Mouse (Mus musculus) liver, embryonic 12.5 days (tissue): ENCODE measurements at regions not wholly inside any gene's neighbourhood (a gene's known extent, or its start where the extent isn't known, plus 50 kb on each side); places are given as distances from the start of the nearest gene placed in this dataset.
A peak's percentile ranks its signal among the peaks of the same experiment; 100 is the strongest.

Experiments
- ATAC-seq: fragments of 200-750 bp; cut with Nextera tagmentation; 2 replicates; pipeline ENCODE4 v1.8.0; 2017; ENCODE audit warnings: moderate number of reproducible peaks, mild to moderate bottlenecking, moderate library complexity
- H3K27ac ChIP-seq: fragments of 300-500 bp; sonication (generic); 2 replicates; pipeline ENCODE4 v1.5.1; 2016; ENCODE audit warnings: mild to moderate bottlenecking
- H3K27me3 ChIP-seq: fragments of 300-500 bp; sonication (generic); replicated peaks from 2 replicates; pipeline ENCODE4 v1.6.1; 2016; ENCODE audit warnings: mild to moderate bottlenecking, moderate library complexity
- H3K36me3 ChIP-seq: fragments of 300-500 bp; sonication (generic); 2 replicates; pipeline ENCODE4 v1.6.1; 2016; ENCODE audit warnings: mild to moderate bottlenecking, moderate library complexity
- H3K4me1 ChIP-seq: fragments of 300-500 bp; sonication (generic); 2 replicates; pipeline ENCODE4 v1.6.1; 2016
- H3K4me2 ChIP-seq: fragments of 300-500 bp; sonication (generic); 2 replicates; pipeline ENCODE4 v1.6.1; 2016; ENCODE audit warnings: mild to moderate bottlenecking, moderate library complexity
- H3K4me3 ChIP-seq: fragments of 300-500 bp; sonication (generic); 2 replicates; pipeline ENCODE4 v1.5.1; 2016; ENCODE audit warnings: mild to moderate bottlenecking, moderate library complexity
- H3K9ac ChIP-seq: fragments of 300-500 bp; sonication (generic); 2 replicates; pipeline ENCODE4 v1.6.1; 2016; ENCODE audit warnings: mild to moderate bottlenecking, moderate library complexity
- H3K9me3 ChIP-seq: fragments of 300-500 bp; sonication (generic); replicated peaks from 2 replicates; pipeline ENCODE4 v1.6.1; 2016; ENCODE audit warnings: mild to moderate bottlenecking, moderate library complexity
- WGBS: fragments of 180-500 bp; shearing (Covaris S2); methylation state at CpG from one replicate; pipeline ENCODE4 v1.1.7; 2016; ENCODE audit not compliant: insufficient replicate concordance; 5-methylcytosine and 5-hydroxymethylcytosine counted together

DNA sequence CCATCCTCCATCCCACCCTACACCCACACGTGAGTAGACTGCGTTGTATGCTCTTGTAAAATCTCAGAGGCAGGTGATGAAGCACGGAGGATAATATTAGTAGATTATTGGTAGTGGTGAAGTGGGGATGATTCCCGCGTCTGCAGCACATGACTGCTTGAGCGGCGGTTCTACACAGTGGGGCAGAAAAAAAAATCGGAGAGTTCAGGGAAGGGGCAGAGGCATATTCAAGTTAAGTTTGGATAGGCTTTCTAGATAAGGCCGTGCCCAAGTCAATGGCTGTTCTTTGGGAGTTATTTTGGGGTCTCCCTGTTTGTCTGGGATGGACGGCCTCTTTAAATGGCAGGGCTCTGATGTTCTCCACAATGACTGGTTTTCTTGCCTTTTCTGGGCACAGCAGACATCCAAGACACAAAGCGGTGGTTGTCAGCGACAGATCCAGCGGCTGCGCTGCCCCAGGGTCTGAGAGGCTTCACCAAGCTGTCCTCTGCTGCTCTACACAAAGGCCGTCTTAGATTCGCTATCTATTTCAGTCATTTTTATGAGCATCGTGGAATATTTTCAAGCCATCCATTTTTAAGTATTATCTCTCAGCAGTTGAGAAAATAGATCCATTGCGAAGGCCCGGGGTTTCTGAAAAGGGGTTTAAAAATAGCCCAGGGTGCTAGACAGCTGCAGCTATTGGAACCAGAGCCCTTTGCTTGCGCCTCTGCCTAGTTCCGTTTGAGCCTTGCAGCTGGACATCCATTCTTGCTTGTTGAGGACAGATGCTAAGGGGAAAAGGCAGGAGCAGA lies 284.6 kb downstream of the Gm49356 start:
- H3K27ac ChIP-seq: no peak overlapping the region
- no peak overlapping the region for H3K4me2 ChIP-seq
- 0 out of 2 replicates have a peak, but pooled peaks cover 8% of the 10 kb centered on the region for H3K4me1 ChIP-seq
- H3K4me3 ChIP-seq: no peak overlapping the region
- no peaks in the 10 kb centered on the region for H3K9me3 ChIP-seq
- ATAC-seq: no peak
- WGBS: 74% methylated on average over 21 of the region's 21 CpGs
- H3K9ac ChIP-seq: no peak overlapping the region
- H3K36me3 ChIP-seq: no peaks in the 10 kb centered on the region
- H3K27me3 ChIP-seq: no peaks in the 10 kb centered on the region

DNA sequence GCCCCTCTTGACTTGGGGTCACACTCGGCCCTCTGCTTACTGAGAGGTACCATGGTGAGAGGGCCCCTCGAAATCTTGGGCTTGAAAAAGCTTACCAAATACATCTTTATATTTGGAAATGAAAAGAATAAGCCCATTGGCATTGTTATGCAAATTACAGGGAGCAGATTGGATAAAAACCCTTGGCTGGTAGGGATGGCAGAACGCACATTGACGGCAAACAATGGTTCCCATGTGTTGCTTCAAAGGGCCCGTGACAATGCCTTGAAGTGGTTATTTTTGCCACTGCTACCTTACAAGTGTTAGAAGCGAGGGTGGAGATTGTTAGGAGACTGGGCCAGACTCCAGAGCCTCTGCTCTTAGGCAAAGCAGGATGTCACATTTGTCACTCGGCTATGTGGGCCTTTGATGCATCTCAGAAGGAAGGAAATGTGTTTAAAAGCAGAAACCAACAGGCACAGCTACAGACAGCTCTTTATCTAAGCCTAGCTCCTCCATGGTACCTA lies 285.2 kb downstream of the Gm49356 start:
- Histone ChIP-seq H3K4me1 (0 out of 2 replicates have a peak, but pooled peaks cover 8% of the 10 kb centered on the region), H3K4me2 (no peak overlapping the region), H3K36me3 (no peaks in the 10 kb centered on the region), H3K27me3 (no peaks in the 10 kb centered on the region), H3K27ac (no peak overlapping the region), H3K9ac (no peak overlapping the region), H3K4me3 (no peak overlapping the region), H3K9me3 (no peaks in the 10 kb centered on the region)
- 48% methylated on average over 7 of the region's 7 CpGs for WGBS
- ATAC-seq: no peak

DNA sequence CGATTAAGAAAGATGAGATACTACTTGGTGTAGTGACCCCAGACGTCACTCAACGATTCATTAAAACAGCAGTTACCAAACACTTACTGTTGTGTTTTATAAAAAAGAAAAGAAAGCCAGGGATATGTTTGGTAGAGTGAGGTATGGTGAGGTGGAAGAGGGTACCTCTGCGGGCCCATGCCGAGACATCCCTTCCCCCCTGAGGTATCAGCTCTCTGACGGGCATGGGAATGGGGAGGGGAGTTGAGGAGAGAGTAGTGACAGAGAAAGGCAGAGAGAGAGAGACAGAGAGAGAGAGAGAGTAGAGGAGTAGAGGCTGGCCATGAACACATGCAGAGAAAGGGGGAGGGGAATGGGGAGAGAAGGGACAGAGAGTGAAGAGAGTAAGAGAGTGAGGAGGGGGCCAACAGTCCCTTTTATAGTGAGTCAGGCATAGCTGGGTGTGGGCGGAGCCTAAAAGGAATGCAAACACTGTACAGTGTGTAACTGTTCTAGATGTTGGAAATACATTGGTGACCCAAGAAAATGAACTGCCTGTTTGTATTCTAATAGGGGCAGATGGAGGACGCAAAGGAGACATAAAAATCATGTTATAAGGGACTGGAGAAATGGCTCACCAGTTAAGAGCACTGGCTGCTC lies 285.9 kb downstream of the Gm49356 start:
- WGBS: 56% methylated on average over 8 of the region's 8 CpGs
- Histone ChIP-seq H3K9ac (no peak overlapping the region), H3K4me2 (no peak overlapping the region), H3K9me3 (no peaks in the 10 kb centered on the region), H3K36me3 (no peaks in the 10 kb centered on the region), H3K27ac (no peak overlapping the region), H3K4me3 (no peak overlapping the region), H3K27me3 (no peaks in the 10 kb centered on the region), H3K4me1 (0 out of 2 replicates have a peak, but pooled peaks cover 8% of the 10 kb centered on the region)
- ATAC-seq: no peak

- Histone ChIP-seq H3K9me3 (no peaks in the 10 kb centered on the region), H3K4me2 (no peak overlapping the region), H3K4me1 (0 out of 2 replicates have a peak, but pooled peaks cover 1% of the 10 kb centered on the region), H3K27me3 (no peaks in the 10 kb centered on the region), H3K27ac (no peak overlapping the region), H3K36me3 (no peaks in the 10 kb centered on the region), H3K9ac (no peak overlapping the region), H3K4me3 (no peak overlapping the region)
- WGBS: 79% methylated on average over 3 of the region's 3 CpGs
- ATAC-seq: no peak
These were observed 291.0 kb downstream of the Gm49356 start for GRCm38 (mm10) chr15:59180076-59180475.

DNA sequence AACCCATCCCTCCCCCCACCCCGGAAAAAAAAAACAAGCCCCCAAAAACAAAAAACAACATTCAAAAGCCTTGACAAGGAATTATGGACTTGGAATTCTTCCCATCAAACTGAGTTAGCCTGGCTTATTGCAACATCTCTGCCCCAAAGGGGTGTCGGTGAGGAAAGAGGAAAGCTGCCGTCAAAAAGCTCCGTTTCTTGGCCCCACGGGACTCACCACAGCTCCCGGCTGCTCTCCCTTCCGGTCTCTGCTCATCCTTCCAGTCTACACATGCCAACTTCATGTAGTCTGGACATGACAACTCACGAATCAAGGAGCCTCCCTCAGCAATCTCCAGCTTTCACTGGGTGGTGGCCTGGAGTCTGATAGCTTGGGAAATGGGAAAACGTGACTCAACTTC lies 295.4 kb downstream of the Gm49356 start:
- Histone ChIP-seq H3K27me3 (peaks cover 2% of the 10 kb centered on the region; the same call in 1 of the 2 replicates), H3K9ac (no peak overlapping the region), H3K4me1 (no peaks in the 10 kb centered on the region), H3K9me3 (no peaks in the 10 kb centered on the region), H3K4me2 (no peak overlapping the region), H3K4me3 (no peak overlapping the region), H3K36me3 (no peaks in the 10 kb centered on the region), H3K27ac (no peak overlapping the region)
- WGBS: 71% methylated on average over 9 of the region's 9 CpGs
- no peak for ATAC-seq

DNA sequence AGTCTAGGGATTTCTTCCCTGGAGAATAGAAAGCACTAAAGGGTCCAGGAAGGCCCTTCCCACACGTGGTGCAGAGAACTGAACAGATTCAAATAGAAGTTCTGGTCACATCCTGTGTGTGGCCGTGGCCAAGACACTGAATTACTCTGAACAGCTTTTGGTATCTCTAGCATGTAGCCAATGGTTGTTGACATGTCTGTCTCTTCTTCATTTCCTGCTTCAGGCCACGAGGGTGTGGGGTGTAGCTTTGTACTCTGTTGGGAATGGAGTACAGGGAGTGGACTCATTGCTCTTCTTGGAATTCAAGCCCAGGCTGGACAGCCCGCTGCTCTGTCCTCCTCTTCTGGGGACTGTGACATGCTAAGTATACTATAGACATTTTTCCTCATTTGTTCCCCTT lies 298.5 kb downstream of the Gm49356 start:
- Histone ChIP-seq H3K27me3 (peaks cover 4% of the 10 kb centered on the region; the same call in 1 of the 2 replicates), H3K36me3 (no peaks in the 10 kb centered on the region), H3K9me3 (no peaks in the 10 kb centered on the region), H3K4me3 (no peak overlapping the region), H3K27ac (no peak overlapping the region), H3K9ac (no peak overlapping the region), H3K4me1 (no peaks in the 10 kb centered on the region), H3K4me2 (no peak overlapping the region)
- 41% methylated on average over 4 of the region's 4 CpGs for WGBS
- no peak for ATAC-seq

DNA sequence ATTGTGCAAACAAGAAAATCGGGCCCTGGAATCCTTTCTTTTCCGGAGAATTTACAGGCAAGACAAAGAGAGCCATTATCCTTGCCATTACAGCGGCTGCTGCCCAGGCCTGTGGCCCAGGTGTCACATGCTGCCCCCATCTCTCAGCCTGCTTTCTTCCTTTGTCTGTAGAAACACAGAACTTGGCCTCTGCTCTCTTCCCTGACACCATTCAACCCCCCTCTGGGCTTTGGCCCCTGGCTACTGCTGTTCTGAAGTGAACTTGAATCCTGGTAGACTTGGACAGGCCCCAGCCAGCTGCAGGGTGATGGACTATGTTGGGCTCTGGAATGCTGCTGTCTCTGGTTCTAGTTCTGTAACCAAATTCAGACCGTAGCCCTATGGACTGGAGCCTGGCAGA lies 299.3 kb downstream of the Gm49356 start:
- no peak overlapping the region for H3K27ac ChIP-seq
- no peaks in the 10 kb centered on the region for H3K4me1 ChIP-seq
- WGBS: 55% methylated on average over 4 of the region's 4 CpGs
- H3K4me3 ChIP-seq: no peak overlapping the region
- no peaks in the 10 kb centered on the region for H3K9me3 ChIP-seq
- no peak overlapping the region for H3K9ac ChIP-seq
- no peak for ATAC-seq
- no peak overlapping the region for H3K4me2 ChIP-seq
- H3K27me3 ChIP-seq: peaks cover 4% of the 10 kb centered on the region; the same call in 1 of the 2 replicates
- H3K36me3 ChIP-seq: no peaks in the 10 kb centered on the region

- H3K4me2 ChIP-seq: no peak overlapping the region
- no peak overlapping the region for H3K4me3 ChIP-seq
- no peak overlapping the region for H3K9ac ChIP-seq
- H3K27ac ChIP-seq: no peak overlapping the region
- no peak for ATAC-seq
- H3K36me3 ChIP-seq: no peaks in the 10 kb centered on the region
- H3K4me1 ChIP-seq: no peaks in the 10 kb centered on the region
- WGBS: 57% methylated on average over 5 of the region's 5 CpGs
- H3K9me3 ChIP-seq: no peaks in the 10 kb centered on the region
- H3K27me3 ChIP-seq: peaks cover 9% of the 10 kb centered on the region; the same call in 1 of the 2 replicates
These were observed 301.4 kb downstream of the Gm49356 start for GRCm38 (mm10) chr15:59190511-59190910.

DNA sequence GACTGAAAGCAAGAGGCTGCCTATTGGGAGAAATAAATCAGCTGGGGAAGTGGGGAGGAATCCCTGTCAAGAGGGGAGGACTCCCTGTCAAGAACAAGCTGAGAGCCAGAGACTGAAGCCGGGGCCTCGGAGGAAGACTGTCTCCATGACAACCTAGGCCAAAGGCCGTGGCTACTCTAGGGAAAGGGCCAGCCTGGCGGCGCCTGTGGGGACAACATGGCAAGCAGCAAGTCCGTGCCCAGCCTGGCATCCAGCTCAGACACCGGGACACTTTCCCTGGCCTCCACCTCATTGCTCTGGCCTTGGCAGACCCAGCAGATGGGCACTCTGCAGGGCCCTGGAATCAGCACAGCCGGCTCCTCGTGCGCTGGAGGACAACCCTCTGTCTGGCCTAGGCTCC lies 305.3 kb downstream of the Gm49356 start:
- H3K27ac ChIP-seq: no peak overlapping the region
- no peak overlapping the region for H3K4me2 ChIP-seq
- ATAC-seq: no peak
- no peak overlapping the region for H3K9ac ChIP-seq
- H3K27me3 ChIP-seq: peaks cover 7% of the 10 kb centered on the region; the same call in 1 of the 2 replicates
- WGBS: 61% methylated on average over 10 of the region's 10 CpGs
- H3K4me1 ChIP-seq: peaks cover 22% of the 10 kb centered on the region
- H3K36me3 ChIP-seq: no peaks in the 10 kb centered on the region
- no peak overlapping the region for H3K4me3 ChIP-seq
- no peaks in the 10 kb centered on the region for H3K9me3 ChIP-seq

DNA sequence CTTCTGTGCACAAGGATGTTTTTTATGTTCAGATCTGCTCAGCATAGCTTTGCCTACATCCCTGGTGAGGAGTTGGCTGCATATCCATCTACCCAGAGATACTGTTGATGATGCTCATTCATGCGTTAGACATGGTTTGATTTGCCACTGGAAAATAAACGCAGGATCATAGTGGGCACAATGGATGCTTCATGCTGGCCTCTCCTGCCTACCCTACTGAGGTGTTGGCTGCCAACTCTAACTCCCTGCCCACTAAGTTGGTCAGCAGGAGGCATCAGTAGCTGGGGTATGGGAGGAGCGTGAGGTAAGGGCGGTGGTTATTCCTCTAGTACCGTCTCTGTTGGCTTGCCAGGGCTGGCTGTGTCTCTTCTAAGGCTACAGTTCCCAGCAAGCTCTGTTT lies 307.3 kb downstream of the Gm49356 start:
- Histone ChIP-seq H3K4me1 (peaks cover 26% of the 10 kb centered on the region), H3K4me2 (no peak overlapping the region), H3K27me3 (0 out of 2 replicates have a peak, but pooled peaks cover 5% of the 10 kb centered on the region), H3K4me3 (no peak overlapping the region), H3K9ac (no peak overlapping the region), H3K27ac (no peak overlapping the region), H3K36me3 (no peaks in the 10 kb centered on the region), H3K9me3 (no peaks in the 10 kb centered on the region)
- 81% methylated on average over 5 of the region's 5 CpGs for WGBS
- ATAC-seq: no peak

- peak; percentile 49 for ATAC-seq
- Histone ChIP-seq H3K27ac (peak overlapping the region; percentile 27), H3K36me3 (no peaks in the 10 kb centered on the region), H3K4me2 (0 out of 2 replicates have a peak overlapping the region, but pooled peaks have one; percentile 8), H3K4me3 (no peak overlapping the region), H3K4me1 (peaks cover 26% of the 10 kb centered on the region), H3K27me3 (0 out of 2 replicates have a peak, but pooled peaks cover 10% of the 10 kb centered on the region), H3K9ac (no peak overlapping the region), H3K9me3 (no peaks in the 10 kb centered on the region)
- WGBS: 18% methylated on average over 7 of the region's 7 CpGs
These were observed 308.6 kb downstream of the Gm49356 start for GRCm38 (mm10) chr15:59197455-59198391.
